Mouse (Mus musculus) megakaryocyte, embryonic 14.5 days (primary cell): ENCODE measurements at regions not wholly inside any gene's neighbourhood (a gene's known extent, or its start where the extent isn't known, plus 50 kb on each side); places are given as distances from the start of the nearest gene placed in this dataset.

ENCODE experiments used
- H3K27me3 ChIP-seq: replicated peaks from 2 replicates; pipeline ENCODE3; 2012; ENCODE audit warnings: inconsistent platforms
- H3K36me3 ChIP-seq: replicated peaks from 2 replicates; pipeline ENCODE3; 2012; ENCODE audit warnings: low read length, inconsistent platforms, mixed read lengths
- H3K4me1 ChIP-seq: 2 replicates; pipeline ENCODE4 v1.6.1; 2012; ENCODE audit warnings: inconsistent platforms
- H3K4me3 ChIP-seq: replicated peaks from 2 replicates; pipeline ENCODE3; 2012; ENCODE audit warnings: moderate library complexity, mild to moderate bottlenecking, inconsistent platforms
- H3K9me3 ChIP-seq: 2 replicates; pipeline ENCODE4 v1.6.1; 2012; ENCODE audit warnings: inconsistent platforms
- FLI1 ChIP-seq: IDR thresholded peaks from 2 replicates; pipeline ENCODE4 v1.6.1; 2012; ENCODE audit warnings: low read length, inconsistent platforms, mixed read lengths
- GATA1 ChIP-seq: IDR thresholded peaks from 3 replicates; pipeline ENCODE4 v1.6.1; 2012; ENCODE audit warnings: mixed read lengths, low read length, inconsistent platforms, borderline replicate concordance

DNA sequence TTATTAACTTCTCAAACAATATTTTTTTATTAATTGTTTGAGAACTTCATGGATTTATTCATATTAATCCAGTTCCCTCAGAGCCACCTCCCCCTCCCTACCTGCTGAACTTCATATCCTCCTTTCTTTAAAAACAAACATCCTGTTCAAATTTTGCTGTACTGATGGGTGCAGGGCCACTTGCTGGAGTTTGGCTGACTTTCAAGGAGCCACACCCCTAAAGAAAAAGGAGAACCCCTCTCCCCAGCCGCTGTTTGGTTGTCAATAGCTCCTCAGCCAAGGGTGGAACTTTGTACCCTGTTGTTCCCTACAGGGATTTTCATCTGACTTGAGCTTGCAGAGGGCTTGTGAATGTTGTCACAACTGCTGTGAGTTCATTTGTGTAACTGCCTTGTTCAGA is 160.0 kb upstream of the Col8a1 start:
- no peaks in the 10 kb centered on the region for H3K27me3 ChIP-seq

DNA sequence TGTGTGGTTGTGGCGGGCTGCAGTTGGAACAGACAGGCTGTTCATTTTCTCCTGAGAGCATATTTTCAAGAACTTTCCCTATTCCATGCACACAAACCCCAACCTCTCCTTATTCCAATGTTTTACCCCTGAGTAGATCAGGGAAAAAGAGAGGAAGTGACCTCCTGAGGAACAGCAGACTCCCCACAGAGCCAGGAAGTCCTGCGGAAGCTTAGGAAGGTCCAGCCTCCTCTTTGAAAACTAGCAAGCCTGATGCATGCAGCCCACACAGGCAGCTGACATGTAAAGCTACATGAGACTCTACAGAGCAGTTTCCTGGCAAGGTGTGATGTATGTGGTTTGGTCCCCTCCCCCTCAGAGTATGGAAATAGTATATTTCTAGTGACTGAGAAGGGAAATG is 160.9 kb upstream of the Col8a1 start:
- no peak overlapping the region for H3K4me3 ChIP-seq
- no peaks in the 10 kb centered on the region for H3K36me3 ChIP-seq
- H3K9me3 ChIP-seq, result no peaks in the 10 kb centered on the region
- TF ChIP-seq GATA1, result no peak
- no peak for TF ChIP-seq FLI1
- no peaks in the 10 kb centered on the region for H3K27me3 ChIP-seq
- H3K4me1 ChIP-seq, result no peaks in the 10 kb centered on the region

More for the DNA sequence above, 160.0 kb upstream of the Col8a1 start:
- Histone ChIP-seq H3K9me3 (no peaks in the 10 kb centered on the region), H3K4me1 (no peaks in the 10 kb centered on the region), H3K36me3 (no peaks in the 10 kb centered on the region), H3K4me3 (no peak overlapping the region)
- no peak for TF ChIP-seq GATA1
- no peak for TF ChIP-seq FLI1

DNA sequence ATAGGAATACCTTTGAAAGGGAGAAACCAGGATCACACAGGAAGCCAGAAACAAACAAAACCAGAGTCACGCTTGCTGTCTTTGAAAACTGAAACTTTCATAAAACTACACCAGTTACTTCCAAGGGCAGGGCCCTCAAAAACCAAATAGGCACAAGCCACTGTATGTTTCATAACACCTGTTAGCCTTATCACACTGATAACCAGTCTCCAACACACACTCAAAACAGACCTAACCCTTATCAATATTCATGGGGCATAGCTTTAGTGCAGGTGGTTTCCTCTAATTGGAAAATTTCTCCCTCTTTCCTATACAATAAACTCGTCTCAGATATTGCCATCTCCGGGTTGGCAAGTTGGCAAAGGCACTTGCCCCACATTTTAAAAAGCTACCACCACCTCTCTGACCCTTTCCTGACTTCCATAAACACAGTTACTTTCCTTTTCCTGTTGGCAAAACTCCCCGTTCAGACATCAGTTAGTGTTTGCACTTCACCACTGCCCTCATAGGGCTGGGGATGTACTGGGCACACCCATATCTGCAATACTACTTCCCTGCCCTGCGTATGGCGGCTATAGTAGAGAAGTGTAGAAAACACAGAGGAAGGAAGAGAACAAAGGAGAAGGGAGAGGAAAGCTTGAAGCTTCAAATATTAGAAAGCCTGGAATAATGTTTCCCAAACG is 169.1 kb upstream of the Col8a1 start:
- Histone ChIP-seq H3K9me3 (peaks cover 10% of the 10 kb centered on the region), H3K36me3 (no peaks in the 10 kb centered on the region), H3K27me3 (no peaks in the 10 kb centered on the region), H3K4me1 (no peaks in the 10 kb centered on the region), H3K4me3 (no peak overlapping the region)
- TF ChIP-seq GATA1, result no peak
- no peak for TF ChIP-seq FLI1

DNA sequence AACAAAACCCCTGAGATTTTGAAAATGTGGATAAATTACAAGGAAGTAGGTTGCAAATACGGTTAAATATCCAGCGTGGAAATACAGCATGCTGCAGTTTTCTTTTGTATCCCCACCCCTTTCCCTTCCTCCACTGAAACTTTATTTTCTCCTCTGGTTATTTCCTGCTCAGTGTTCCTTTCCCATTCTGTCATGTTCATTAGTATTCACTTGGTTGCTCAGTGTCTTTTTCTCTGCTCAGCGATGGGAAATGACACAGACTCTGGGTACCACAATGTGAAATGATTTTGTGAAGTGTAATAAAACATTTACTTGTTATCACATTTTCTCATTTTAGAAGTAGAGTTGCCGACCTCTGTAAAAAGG is 169.6 kb upstream of the Col8a1 start:
- H3K4me1 ChIP-seq, result no peaks in the 10 kb centered on the region
- H3K4me3 ChIP-seq, result no peak overlapping the region
- H3K9me3 ChIP-seq, result peaks cover 12% of the 10 kb centered on the region
- no peaks in the 10 kb centered on the region for H3K36me3 ChIP-seq
- H3K27me3 ChIP-seq, result no peaks in the 10 kb centered on the region
- no peak for TF ChIP-seq GATA1
- TF ChIP-seq FLI1, result no peak

DNA sequence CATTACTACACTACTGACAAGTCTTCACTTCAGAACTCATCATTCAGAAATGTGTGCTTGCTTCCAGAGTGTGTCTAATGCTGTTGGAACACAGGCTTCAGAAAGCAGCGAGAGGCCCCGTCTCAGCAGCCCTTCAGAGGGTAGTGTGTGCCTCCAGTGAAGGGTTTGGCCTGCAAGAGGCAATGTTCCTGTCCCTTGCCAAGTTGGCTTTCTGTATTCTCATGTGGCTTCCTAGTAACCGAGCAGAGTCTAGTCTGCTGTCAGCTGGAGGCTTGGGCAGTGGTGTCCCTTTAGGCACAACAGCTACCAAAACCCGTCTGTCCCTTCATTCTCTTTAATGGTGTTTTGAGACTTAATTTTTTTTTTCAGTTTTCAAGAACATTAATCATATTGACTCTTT is 173.3 kb upstream of the Col8a1 start:
- no peak overlapping the region for H3K4me3 ChIP-seq
- no peaks in the 10 kb centered on the region for H3K4me1 ChIP-seq
- H3K9me3 ChIP-seq, result peaks cover 13% of the 10 kb centered on the region
- TF ChIP-seq FLI1 (no peak), GATA1 (no peak)
- no peaks in the 10 kb centered on the region for H3K36me3 ChIP-seq
- H3K27me3 ChIP-seq, result no peaks in the 10 kb centered on the region

DNA sequence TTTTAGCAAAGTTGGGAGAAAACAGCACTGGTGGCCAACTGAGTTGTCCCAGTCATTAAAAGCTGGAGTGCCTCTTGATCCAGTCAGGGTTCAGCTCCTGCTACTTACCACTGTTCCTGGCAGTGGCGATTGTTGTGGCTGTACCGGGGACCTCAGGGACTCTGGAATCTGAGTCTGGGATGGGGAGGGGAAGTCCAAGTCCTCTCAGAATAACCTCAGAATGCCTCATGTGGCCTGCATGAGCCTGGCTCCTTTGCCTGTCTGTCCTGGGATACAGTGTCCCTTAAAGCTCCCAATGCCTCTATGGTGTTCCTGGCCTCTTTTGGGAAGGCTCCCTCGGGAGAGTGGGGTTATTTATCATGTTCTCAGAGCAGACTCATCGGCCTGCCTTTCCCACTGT is 173.8 kb upstream of the Col8a1 start:
- H3K36me3 ChIP-seq, result no peaks in the 10 kb centered on the region
- no peak for TF ChIP-seq GATA1
- TF ChIP-seq FLI1, result no peak

DNA sequence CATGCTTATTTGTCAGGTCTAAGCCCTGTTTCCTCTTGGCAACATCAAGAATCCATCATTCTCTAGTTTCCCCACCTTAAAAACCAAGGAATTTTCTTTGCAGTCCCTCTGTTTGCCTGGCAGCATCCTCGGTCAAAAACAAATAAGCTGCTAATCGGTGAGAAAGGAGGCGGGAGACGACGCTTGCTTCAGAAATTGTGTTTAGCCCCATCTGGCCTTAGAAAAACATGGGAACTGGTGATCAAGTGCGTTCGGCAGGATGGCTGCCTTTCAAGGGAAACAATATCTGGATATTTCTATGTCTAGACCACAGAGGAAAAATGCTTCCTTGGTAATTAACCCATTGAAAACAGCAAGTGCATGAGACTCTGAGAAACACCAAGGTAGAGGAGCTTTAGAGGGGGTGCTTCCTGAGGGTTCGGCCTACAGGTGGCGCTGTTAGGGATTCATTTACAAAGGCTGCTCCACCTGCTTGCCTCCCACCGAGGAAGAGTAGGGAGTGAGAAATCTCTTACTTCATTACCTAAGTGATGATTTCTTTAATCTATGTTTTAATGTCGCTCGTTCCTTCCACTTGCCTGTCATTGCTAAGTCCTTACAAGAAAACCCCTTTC is 174.7 kb upstream of the Col8a1 start:
- Histone ChIP-seq H3K9me3 (peaks cover 13% of the 10 kb centered on the region), H3K27me3 (no peaks in the 10 kb centered on the region), H3K4me1 (no peaks in the 10 kb centered on the region), H3K4me3 (no peak overlapping the region), H3K36me3 (no peaks in the 10 kb centered on the region)
- no peak for TF ChIP-seq FLI1
- TF ChIP-seq GATA1, result no peak

More for the DNA sequence above, 173.8 kb upstream of the Col8a1 start:
- H3K4me1 ChIP-seq, result no peaks in the 10 kb centered on the region
- H3K4me3 ChIP-seq, result no peak overlapping the region
- peaks cover 13% of the 10 kb centered on the region for H3K9me3 ChIP-seq
- H3K27me3 ChIP-seq, result no peaks in the 10 kb centered on the region

DNA sequence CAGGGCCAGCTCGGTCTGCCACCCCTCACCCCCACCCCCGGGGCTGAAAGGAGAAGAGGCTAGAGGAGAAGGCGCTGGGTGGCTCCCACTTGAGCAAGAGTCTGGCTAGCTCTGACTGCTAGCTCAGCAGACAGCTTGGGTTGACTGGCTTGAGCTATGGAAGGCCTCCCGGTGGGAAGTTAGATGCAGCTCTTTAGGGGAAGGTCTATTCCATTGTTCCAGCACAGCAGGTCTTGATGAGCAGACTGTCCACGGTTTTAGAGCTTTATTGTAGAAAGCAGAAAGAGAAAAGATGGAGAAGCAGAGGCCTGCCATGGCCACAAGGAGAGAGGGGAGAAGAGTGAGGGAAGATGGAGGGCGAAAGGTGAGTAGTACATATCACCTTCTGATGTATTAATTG is 190.9 kb upstream of the Col8a1 start:
- TF ChIP-seq FLI1, result no peak
- no peak for TF ChIP-seq GATA1
- Histone ChIP-seq H3K9me3 (peaks cover 17% of the 10 kb centered on the region), H3K36me3 (no peaks in the 10 kb centered on the region), H3K27me3 (no peaks in the 10 kb centered on the region), H3K4me1 (no peaks in the 10 kb centered on the region), H3K4me3 (no peak overlapping the region)

DNA sequence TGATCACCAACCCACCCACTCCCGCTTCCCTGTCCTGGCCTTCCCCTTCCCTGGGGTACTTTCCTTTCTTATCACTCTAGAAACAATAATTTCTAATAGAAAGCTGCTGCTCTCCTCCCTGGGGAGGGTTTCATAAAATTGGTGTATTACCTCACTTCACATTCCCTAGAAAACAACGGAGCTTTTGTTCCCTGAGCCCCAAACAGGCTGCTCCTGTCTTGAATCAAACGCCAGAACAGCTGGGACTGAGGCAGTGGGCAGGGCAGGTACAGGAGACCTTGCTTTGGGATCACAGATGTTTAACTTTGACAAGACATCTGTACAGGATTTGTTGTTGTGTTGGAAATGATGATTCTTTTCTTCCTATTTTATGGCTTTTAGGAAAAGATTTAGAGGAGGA is 192.8 kb upstream of the Col8a1 start:
- Histone ChIP-seq H3K27me3 (no peaks in the 10 kb centered on the region), H3K9me3 (peaks cover 19% of the 10 kb centered on the region), H3K4me1 (no peaks in the 10 kb centered on the region), H3K36me3 (no peaks in the 10 kb centered on the region), H3K4me3 (no peak overlapping the region)
- no peak for TF ChIP-seq GATA1
- no peak for TF ChIP-seq FLI1

DNA sequence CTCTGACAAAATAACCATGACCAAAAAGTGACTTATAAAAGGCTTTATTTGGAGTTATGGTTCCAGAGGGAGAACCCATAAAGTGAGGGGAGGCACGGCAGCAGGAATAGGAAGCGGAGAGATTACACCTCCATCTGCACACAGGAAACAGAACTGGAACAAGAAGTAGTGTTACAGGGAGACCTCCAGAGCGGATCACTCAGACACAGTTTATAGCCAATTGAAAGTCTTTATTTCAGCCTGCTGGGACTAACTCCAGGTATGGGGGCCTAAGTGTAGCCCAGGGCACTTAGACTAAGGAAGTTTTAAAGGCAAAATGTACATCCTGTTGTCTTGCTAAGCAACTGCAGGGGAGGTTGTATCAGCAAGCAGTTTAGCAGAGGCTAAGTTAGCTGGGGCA is 195.1 kb upstream of the Col8a1 start:
- Histone ChIP-seq H3K36me3 (no peaks in the 10 kb centered on the region), H3K4me3 (no peak overlapping the region), H3K27me3 (no peaks in the 10 kb centered on the region), H3K9me3 (peaks cover 19% of the 10 kb centered on the region), H3K4me1 (no peaks in the 10 kb centered on the region)
- no peak for TF ChIP-seq GATA1
